Mouse (Mus musculus) neural tube, embryonic 11.5 days (tissue): Measurements from ENCODE around the gene Polr2e. TPM values are rescaled to one million over a fixed set of nuclear protein-coding genes. Genes with fewer than 3 reads are reported as not detected.
"Not testable (repeated sequence)": the region's sequence is repeated elsewhere in the genome, so short reads cannot be mapped to it uniquely, and the experiment has no call there.

Source experiments
- ATAC-seq: fragments of 200-750 bp; cut with Nextera tagmentation; 2 replicates; pipeline ENCODE4 v1.8.0; 2017; ENCODE audit warnings: moderate number of reproducible peaks, mild to moderate bottlenecking, moderate TSS enrichment, moderate library complexity; ENCODE audit not compliant: insufficient read depth, low FRiP score, low TSS enrichment
- DNase-seq: peaks from one replicate; pipeline ENCODE4 v3.0.0-alpha.2; 2015; ENCODE audit warnings: low spot score
- H3K27ac ChIP-seq: fragments of 300-500 bp; sonication (generic); 2 replicates; pipeline ENCODE4 v1.5.1; 2014; ENCODE audit warnings: low read depth, mild to moderate bottlenecking, low read length
- H3K27me3 ChIP-seq: fragments of 300-500 bp; sonication (generic); 2 replicates; pipeline ENCODE4 v1.6.1; 2014; ENCODE audit warnings: mild to moderate bottlenecking, low read length, mixed read lengths; ENCODE audit not compliant: control insufficient read depth, insufficient read depth
- H3K36me3 ChIP-seq: fragments of 300-500 bp; sonication (generic); 2 replicates; pipeline ENCODE4 v1.6.1; 2014; ENCODE audit warnings: mild to moderate bottlenecking, low read length, moderate library complexity, mixed read lengths; ENCODE audit not compliant: control insufficient read depth, insufficient read depth
- H3K4me1 ChIP-seq: fragments of 300-500 bp; sonication (generic); 2 replicates; pipeline ENCODE4 v1.6.1; 2014; ENCODE audit warnings: low read length, mixed read lengths; ENCODE audit not compliant: control insufficient read depth, insufficient read depth
- H3K4me2 ChIP-seq: fragments of 300-500 bp; sonication (generic); 2 replicates; pipeline ENCODE4 v1.6.1; 2014; ENCODE audit warnings: low read depth, mild to moderate bottlenecking, moderate library complexity
- H3K4me3 ChIP-seq: fragments of 300-500 bp; sonication (generic); 2 replicates; pipeline ENCODE4 v1.5.1; 2014; ENCODE audit warnings: low read depth, low read length
- H3K9ac ChIP-seq: fragments of 300-500 bp; sonication (generic); 2 replicates; pipeline ENCODE4 v1.6.1; 2014; ENCODE audit warnings: mild to moderate bottlenecking, low read length
- H3K9me3 ChIP-seq: fragments of 300-500 bp; sonication (generic); 2 replicates; pipeline ENCODE4 v1.6.1; 2016; ENCODE audit warnings: low read length; ENCODE audit not compliant: control insufficient read depth
- WGBS: fragments of 180-500 bp; shearing (Covaris S2); extraction: QIAGEN DNeasy Blood & Tissue Kit; methylation state at CpG from one replicate; pipeline ENCODE4 v1.1.7; 2014; 5-methylcytosine and 5-hydroxymethylcytosine counted together
- polyA plus RNA-seq: library from polyadenylated mRNA; unstranded; fragments of >200 nt; fragmentation: Nextera tagmentation; extraction: Ambion mirVana; gene quantifications from 2 replicates; pipeline ENCODE4 v1.2.1, GENCODE M21; 2014

Polr2e gene
- polyA plus RNA-seq, 1 experiment from 2014 or later, result 222 TPM

GRCm38 (mm10) chr10:80063877-80064650 is 24.5 kb upstream of the Polr2e start:
- ATAC-seq, result no peak

GRCm38 (mm10) chr10:80063104-80063503 is 23.5 kb upstream of the Polr2e start:
- 91% methylated on average over 5 of the region's 5 CpGs for WGBS
- Histone ChIP-seq H3K4me1 (no peaks in the 10 kb centered on the region), H3K27me3 (no peaks in the 10 kb centered on the region), H3K4me3 (no peak overlapping the region), H3K36me3 (peaks cover 7% of the 10 kb centered on the region), H3K27ac (no peak overlapping the region), H3K9me3 (no peaks in the 10 kb centered on the region), H3K4me2 (no peak overlapping the region), H3K9ac (no peak overlapping the region)
- DNase-seq, result no peak
- no peak for ATAC-seq

More at GRCm38 (mm10) chr10:80063877-80064650, 24.5 kb upstream of the Polr2e start:
- Histone ChIP-seq H3K9me3 (no peaks in the 10 kb centered on the region), H3K9ac (no peak overlapping the region), H3K4me1 (no peaks in the 10 kb centered on the region), H3K36me3 (peaks cover 7% of the 10 kb centered on the region), H3K27ac (no peak overlapping the region), H3K27me3 (no peaks in the 10 kb centered on the region), H3K4me2 (no peak overlapping the region), H3K4me3 (no peak overlapping the region)
- DNase-seq, result no peak
- WGBS, result 81% methylated on average over 23 of the region's 23 CpGs

- Histone ChIP-seq H3K9ac (no peak overlapping the region), H3K27me3 (no peaks in the 10 kb centered on the region), H3K4me1 (peaks cover 7% of the 10 kb centered on the region), H3K36me3 (peaks cover 15% of the 10 kb centered on the region), H3K27ac (no peak overlapping the region), H3K9me3 (no peaks in the 10 kb centered on the region), H3K4me2 (no peak overlapping the region), H3K4me3 (no peak overlapping the region)
- 80% methylated on average over 30 of the region's 30 CpGs for WGBS
- no peak for DNase-seq
- ATAC-seq, result no peak
Measured at GRCm38 (mm10) chr10:80057683-80058326, 18.2 kb upstream of the Polr2e start.

GRCm38 (mm10) chr10:80056976-80057682 is 17.5 kb upstream of the Polr2e start:
- Histone ChIP-seq H3K4me2 (no peak overlapping the region), H3K4me1 (peaks cover 7% of the 10 kb centered on the region), H3K9ac (no peak overlapping the region), H3K27me3 (no peaks in the 10 kb centered on the region), H3K4me3 (no peak overlapping the region), H3K27ac (no peak overlapping the region), H3K9me3 (no peaks in the 10 kb centered on the region), H3K36me3 (peaks cover 12% of the 10 kb centered on the region)
- no peak for ATAC-seq
- no peak for DNase-seq
- 92% methylated on average over 27 of the region's 27 CpGs for WGBS

- no peak for DNase-seq
- WGBS, result 95% methylated on average over 4 of the region's 4 CpGs
- Histone ChIP-seq H3K4me3 (no peak overlapping the region), H3K9ac (no peak overlapping the region), H3K27me3 (no peaks in the 10 kb centered on the region), H3K4me1 (peaks cover 7% of the 10 kb centered on the region), H3K4me2 (no peak overlapping the region), H3K36me3 (peaks cover 10% of the 10 kb centered on the region), H3K27ac (no peak overlapping the region), H3K9me3 (no peaks in the 10 kb centered on the region)
- no peak for ATAC-seq
Measured at GRCm38 (mm10) chr10:80056506-80056905, 16.9 kb upstream of the Polr2e start.

GRCm38 (mm10) chr10:80055891-80056290 is 16.3 kb upstream of the Polr2e start:
- H3K4me1 ChIP-seq, result peaks cover 7% of the 10 kb centered on the region
- no peak overlapping the region for H3K27ac ChIP-seq
- ATAC-seq (no peak), DNase-seq (no peak)
- WGBS, result 91% methylated on average over 9 of the region's 10 CpGs
- H3K9ac ChIP-seq, result no peak overlapping the region
- no peaks in the 10 kb centered on the region for H3K9me3 ChIP-seq
- H3K4me2 ChIP-seq, result no peak overlapping the region
- H3K4me3 ChIP-seq, result no peak overlapping the region
- peaks cover 10% of the 10 kb centered on the region for H3K36me3 ChIP-seq
- H3K27me3 ChIP-seq, result no peaks in the 10 kb centered on the region

GRCm38 (mm10) chr10:80055364-80055763 is 15.8 kb upstream of the Polr2e start:
- H3K4me2 ChIP-seq, result peak overlapping the region; percentile 82
- no peaks in the 10 kb centered on the region for H3K27me3 ChIP-seq
- H3K36me3 ChIP-seq, result peaks cover 10% of the 10 kb centered on the region
- peaks cover 7% of the 10 kb centered on the region for H3K4me1 ChIP-seq
- no peak overlapping the region; the same call in 1 of the 2 replicates for H3K9ac ChIP-seq
- 89% methylated on average over 5 of the region's 5 CpGs for WGBS
- no peak for ATAC-seq
- peak overlapping the region; percentile 66; the same call in 1 of the 2 replicates for H3K4me3 ChIP-seq
- no peaks in the 10 kb centered on the region for H3K9me3 ChIP-seq
- H3K27ac ChIP-seq, result no peak overlapping the region
- no peak for DNase-seq

- not testable (repeated sequence) for DNase-seq, ATAC-seq, H3K27ac ChIP-seq, H3K9me3 ChIP-seq, H3K4me1 ChIP-seq, H3K27me3 ChIP-seq
- Histone ChIP-seq H3K36me3 (peaks cover 10% of the 10 kb centered on the region), H3K4me3 (peak overlapping the region; percentile 66), H3K9ac (peak overlapping the region; percentile 89), H3K4me2 (peak overlapping the region; percentile 82)
- WGBS, result 37% methylated on average over 3 of the region's 3 CpGs
Measured at GRCm38 (mm10) chr10:80054911-80055310, 15.3 kb upstream of the Polr2e start.
